Mouse (Mus musculus): ENCODE results near the gene Spsb1. TPM values are rescaled to one million over a fixed set of nuclear protein-coding genes. Genes with fewer than 3 reads are reported as not detected.

The Spsb1 gene
- polyA plus RNA-seq, 1 experiment from 2014 or later, result 8.3 TPM

GRCm38 (mm10) chr4:149992670-149993032, 37.8 kb upstream of the Spsb1 start:
- Histone ChIP-seq H3K27ac (replicated peaks) (no peak overlapping the region), H3K4me3 (no peak overlapping the region), H3K9me3 (replicated peaks) (no peaks in the 10 kb centered on the region), H3K27me3 (ENCODE audit: low read depth, poor library complexity, severe bottlenecking) (peaks cover 41% of the 10 kb centered on the region), H3K36me3 (no peaks in the 10 kb centered on the region), H3K4me1 (peaks cover 33% of the 10 kb centered on the region)
- DNase-seq (ENCODE audit: low spot score), result no peak
- WGBS, result 92% methylated on average over 8 of the region's 8 CpGs

GRCm38 (mm10) chr4:149991755-149992669, 37.2 kb upstream of the Spsb1 start:
- WGBS, result 82% methylated on average over 13 of the region's 13 CpGs
- DNase-seq (ENCODE audit: low spot score), result no peak
- Histone ChIP-seq H3K27ac (replicated peaks) (no peak overlapping the region; the same call in 1 of the 2 replicates), H3K4me1 (peaks cover 33% of the 10 kb centered on the region), H3K4me3 (no peak overlapping the region), H3K9me3 (replicated peaks) (no peaks in the 10 kb centered on the region), H3K36me3 (no peaks in the 10 kb centered on the region), H3K27me3 (ENCODE audit: low read depth, poor library complexity, severe bottlenecking) (peaks cover 41% of the 10 kb centered on the region)

GRCm38 (mm10) chr4:149990954-149991633, 36.3 kb upstream of the Spsb1 start:
- WGBS, result 28% methylated on average over 9 of the region's 9 CpGs
- Histone ChIP-seq H3K4me1 (peaks cover 33% of the 10 kb centered on the region), H3K27ac (replicated peaks) (peak overlapping the region; percentile 69), H3K36me3 (no peaks in the 10 kb centered on the region), H3K4me3 (no peak overlapping the region), H3K27me3 (ENCODE audit: low read depth, poor library complexity, severe bottlenecking) (peaks cover 41% of the 10 kb centered on the region), H3K9me3 (replicated peaks) (no peaks in the 10 kb centered on the region)
- no peak for DNase-seq (ENCODE audit: low spot score)

- Histone ChIP-seq H3K36me3 (no peaks in the 10 kb centered on the region), H3K4me3 (no peak overlapping the region), H3K27me3 (ENCODE audit: low read depth, poor library complexity, severe bottlenecking) (peaks cover 41% of the 10 kb centered on the region), H3K4me1 (peaks cover 33% of the 10 kb centered on the region), H3K9me3 (replicated peaks) (no peaks in the 10 kb centered on the region), H3K27ac (replicated peaks) (peak overlapping the region; percentile 69)
- 8% methylated on average over 8 of the region's 8 CpGs for WGBS
- peak; percentile 43 for DNase-seq (ENCODE audit: low spot score)
Measured at GRCm38 (mm10) chr4:149990212-149990953, 35.5 kb upstream of the Spsb1 start.

GRCm38 (mm10) chr4:149988931-149989556, 34.2 kb upstream of the Spsb1 start:
- WGBS, result 12% methylated on average over 21 of the region's 21 CpGs
- H3K27me3 ChIP-seq (ENCODE audit: low read depth, poor library complexity, severe bottlenecking), result peaks cover 50% of the 10 kb centered on the region
- no peaks in the 10 kb centered on the region for H3K36me3 ChIP-seq
- peak; percentile 81 for DNase-seq (ENCODE audit: low spot score)
- H3K4me1 ChIP-seq, result peaks cover 33% of the 10 kb centered on the region
- peak overlapping the region; percentile 43 for H3K4me3 ChIP-seq
- H3K27ac ChIP-seq (replicated peaks), result no peak overlapping the region; the same call in 1 of the 2 replicates
- H3K9me3 ChIP-seq (replicated peaks), result no peaks in the 10 kb centered on the region

- peak overlapping the region; percentile 43; the same call in 1 of the 2 replicates for H3K4me3 ChIP-seq
- no peak overlapping the region for H3K27ac ChIP-seq (replicated peaks)
- WGBS, result 79% methylated on average over 6 of the region's 6 CpGs
- H3K4me1 ChIP-seq, result peaks cover 33% of the 10 kb centered on the region
- H3K27me3 ChIP-seq (ENCODE audit: low read depth, poor library complexity, severe bottlenecking), result peaks cover 46% of the 10 kb centered on the region
- no peak for DNase-seq (ENCODE audit: low spot score)
- no peaks in the 10 kb centered on the region for H3K9me3 ChIP-seq (replicated peaks)
- no peaks in the 10 kb centered on the region for H3K36me3 ChIP-seq
Measured at GRCm38 (mm10) chr4:149988301-149988700, 33.5 kb upstream of the Spsb1 start.

GRCm38 (mm10) chr4:149986671-149987417, 32.0 kb upstream of the Spsb1 start:
- Histone ChIP-seq H3K27ac (replicated peaks) (no peak overlapping the region), H3K4me1 (peaks cover 28% of the 10 kb centered on the region), H3K36me3 (no peaks in the 10 kb centered on the region), H3K9me3 (replicated peaks) (no peaks in the 10 kb centered on the region), H3K27me3 (ENCODE audit: low read depth, poor library complexity, severe bottlenecking) (peaks cover 38% of the 10 kb centered on the region), H3K4me3 (no peak overlapping the region)
- DNase-seq (ENCODE audit: low spot score), result no peak
- 84% methylated on average over 10 of the region's 10 CpGs for WGBS

- H3K4me3 ChIP-seq, result no peak overlapping the region
- 92% methylated on average over 23 of the region's 23 CpGs for WGBS
- peaks cover 25% of the 10 kb centered on the region for H3K27me3 ChIP-seq (ENCODE audit: low read depth, poor library complexity, severe bottlenecking)
- no peaks in the 10 kb centered on the region for H3K36me3 ChIP-seq
- no peaks in the 10 kb centered on the region for H3K9me3 ChIP-seq (replicated peaks)
- DNase-seq (ENCODE audit: low spot score), result no peak
- H3K27ac ChIP-seq (replicated peaks), result no peak overlapping the region
- H3K4me1 ChIP-seq, result peaks cover 14% of the 10 kb centered on the region
Measured at GRCm38 (mm10) chr4:149983921-149984645, 29.2 kb upstream of the Spsb1 start.

GRCm38 (mm10) chr4:149982154-149982553, 27.3 kb upstream of the Spsb1 start:
- Histone ChIP-seq H3K36me3 (no peaks in the 10 kb centered on the region), H3K4me1 (peaks cover 6% of the 10 kb centered on the region), H3K9me3 (replicated peaks) (no peaks in the 10 kb centered on the region), H3K27me3 (ENCODE audit: low read depth, poor library complexity, severe bottlenecking) (peaks cover 42% of the 10 kb centered on the region), H3K27ac (replicated peaks) (no peak overlapping the region), H3K4me3 (no peak overlapping the region)
- DNase-seq (ENCODE audit: low spot score), result no peak
- 87% methylated on average over 15 of the region's 15 CpGs for WGBS

GRCm38 (mm10) chr4:149979819-149980308, 25.0 kb upstream of the Spsb1 start:
- 3% methylated on average over 12 of the region's 12 CpGs for WGBS
- H3K4me1 ChIP-seq, result peaks cover 12% of the 10 kb centered on the region
- peak overlapping the region; percentile 59; the same call in 1 of the 2 replicates for H3K27ac ChIP-seq (replicated peaks)
- H3K9me3 ChIP-seq (replicated peaks), result no peaks in the 10 kb centered on the region
- H3K36me3 ChIP-seq, result no peaks in the 10 kb centered on the region
- H3K27me3 ChIP-seq (ENCODE audit: low read depth, poor library complexity, severe bottlenecking), result peaks cover 41% of the 10 kb centered on the region
- peak overlapping the region; percentile 45 for H3K4me3 ChIP-seq
- peak; percentile 82 for DNase-seq (ENCODE audit: low spot score)

- Histone ChIP-seq H3K27ac (replicated peaks) (no peak overlapping the region), H3K4me3 (no peak overlapping the region), H3K36me3 (no peaks in the 10 kb centered on the region), H3K4me1 (peaks cover 12% of the 10 kb centered on the region), H3K9me3 (replicated peaks) (no peaks in the 10 kb centered on the region), H3K27me3 (ENCODE audit: low read depth, poor library complexity, severe bottlenecking) (peaks cover 36% of the 10 kb centered on the region)
- WGBS, result 82% methylated on average over 2 of the region's 2 CpGs
- no peak for DNase-seq (ENCODE audit: low spot score)
Measured at GRCm38 (mm10) chr4:149978820-149979219, 24.0 kb upstream of the Spsb1 start.
